Mouse (Mus musculus): Measurements from ENCODE around the gene Rbm7.
"Not testable (repeated sequence)": the region's sequence is repeated elsewhere in the genome, so short reads cannot be mapped to it uniquely, and the experiment has no call there.

Gene Rbm7

DNA sequence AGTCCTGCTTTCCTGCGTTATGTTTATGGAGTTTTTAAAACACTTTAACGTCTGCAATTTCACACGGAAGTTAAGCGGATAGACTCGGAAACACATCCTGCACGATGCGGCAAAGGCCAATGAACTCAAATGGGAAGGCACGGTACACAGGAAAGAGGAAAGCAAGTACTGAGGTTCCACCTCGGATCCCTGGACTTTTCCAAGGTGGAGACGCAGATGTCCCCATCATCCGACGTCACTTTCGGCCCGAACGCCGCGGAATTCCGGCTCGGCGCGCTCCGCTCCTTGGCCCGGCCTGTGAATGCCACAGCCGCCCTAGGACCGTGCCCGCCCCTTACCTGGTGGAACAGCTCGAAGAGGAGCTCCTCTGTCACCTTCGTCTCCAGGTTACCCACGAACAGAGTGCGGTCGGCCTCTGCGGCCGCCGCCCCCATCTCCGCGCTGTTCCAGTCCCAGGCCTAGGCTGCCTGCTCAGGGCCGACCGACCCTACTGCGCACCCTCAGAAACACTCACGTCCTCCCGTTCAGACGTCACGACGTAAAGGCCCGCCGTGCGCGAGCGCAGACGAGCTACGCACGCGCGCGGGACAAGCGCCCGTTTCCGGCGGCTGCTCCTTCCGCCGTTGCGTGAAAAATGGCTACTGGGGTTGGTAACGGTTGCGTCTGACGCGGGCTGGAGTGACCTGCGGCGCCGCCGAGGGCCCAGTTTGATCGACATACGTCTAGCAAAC lies at the start of gene Rbm7, which contains the start of gene Gm5617:
TSS of gene Rbm7 (minus strand) at position 483 of the 731 bp plus-strand sequence.
TSS of gene Gm5617 (plus strand) at position 626 of the 731 bp plus-strand sequence.
- no peak for DNase-seq (ENCODE audit: low spot score)

DNA sequence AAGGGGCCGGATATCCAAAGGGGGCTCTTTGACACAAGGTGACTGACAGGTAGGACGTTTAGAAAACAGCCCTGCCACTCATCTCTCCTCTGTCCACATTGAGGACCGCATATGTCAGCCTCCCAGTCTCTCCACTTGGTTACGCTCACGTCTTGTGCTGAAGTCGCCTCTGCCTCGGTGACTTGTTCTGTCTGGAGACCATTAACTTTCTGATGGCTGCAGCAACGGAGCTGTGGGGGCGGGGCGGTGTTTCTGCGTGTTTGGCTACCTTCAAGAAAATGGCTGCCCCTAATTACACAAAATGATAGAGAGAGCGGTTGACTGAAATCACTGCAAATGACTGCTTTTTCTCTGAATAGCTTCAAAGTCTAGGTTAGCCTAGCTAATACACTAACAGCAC lies 43.6 kb upstream of the Rbm7 start:
- no peak for DNase-seq (ENCODE audit: low spot score)

DNA sequence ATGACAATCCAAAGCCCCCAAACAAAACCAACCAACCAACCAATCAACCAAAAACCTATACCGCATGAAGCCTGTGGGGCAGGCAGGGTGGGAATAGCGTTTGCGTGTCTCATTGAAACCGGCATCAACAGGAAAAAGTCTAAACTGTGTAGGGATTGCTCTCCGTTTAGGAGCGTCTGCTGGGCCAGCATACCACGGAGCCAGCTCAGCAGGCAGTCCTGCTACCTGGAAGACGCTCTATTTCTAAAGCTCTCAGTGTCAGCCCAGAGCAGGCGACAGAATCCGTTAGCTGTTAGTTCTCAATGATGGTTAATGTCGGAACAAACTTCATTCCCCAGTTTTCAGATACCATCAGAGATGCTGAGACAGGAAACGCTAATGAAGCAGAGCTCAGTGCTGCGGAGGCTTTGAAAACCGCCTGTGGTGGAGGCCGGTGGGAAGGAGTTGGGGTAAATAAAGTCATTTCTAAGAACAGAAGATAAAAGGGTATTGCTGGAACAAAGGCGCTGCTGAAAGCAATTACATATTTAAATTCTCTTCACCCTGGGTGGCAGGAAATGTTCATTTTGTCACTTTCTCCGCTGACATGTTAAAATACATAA lies 43.0 kb upstream of the Rbm7 start:
- no peak for DNase-seq (ENCODE audit: low spot score)

DNA sequence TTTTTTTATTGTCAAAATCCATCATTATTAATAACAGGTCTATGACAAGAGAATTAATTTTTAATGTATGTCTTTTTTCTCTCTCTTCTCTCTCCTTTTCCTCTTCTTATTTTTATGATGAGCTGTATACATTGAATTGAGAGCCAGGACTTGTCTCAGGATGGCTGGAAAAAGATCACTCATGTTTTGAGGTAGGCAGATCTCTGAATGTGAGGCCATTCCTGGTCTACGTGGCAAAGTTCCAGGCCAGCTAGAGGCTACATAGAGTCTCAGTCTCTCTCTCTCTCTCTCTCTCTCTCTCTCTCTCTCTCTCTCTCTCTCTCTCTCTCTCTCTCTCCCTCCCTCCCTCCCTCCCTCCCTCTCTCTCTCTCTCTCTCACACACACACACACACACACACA lies 42.5 kb upstream of the Rbm7 start:
- not testable (repeated sequence) for DNase-seq (ENCODE audit: low spot score)

DNA sequence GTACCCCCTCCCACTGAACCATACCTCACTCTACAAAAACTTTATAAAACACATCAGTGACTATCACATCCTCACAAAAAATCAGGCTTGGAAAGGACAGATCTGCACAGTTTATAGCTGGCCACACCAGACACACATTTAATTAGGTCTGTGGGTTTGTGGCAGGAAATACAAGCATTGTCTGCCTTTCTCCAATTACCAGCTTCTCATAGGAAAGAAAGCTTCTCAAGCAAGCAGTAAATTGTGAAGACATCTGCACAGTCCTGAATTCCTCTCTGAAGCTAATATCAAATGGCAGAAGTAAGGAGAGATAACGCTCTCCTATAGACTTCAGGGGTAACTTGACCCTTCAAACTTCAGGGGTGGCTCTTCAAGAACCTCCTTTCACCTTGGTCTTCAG lies 41.3 kb upstream of the Rbm7 start:
- peak; percentile 38 for DNase-seq (ENCODE audit: low spot score)

DNA sequence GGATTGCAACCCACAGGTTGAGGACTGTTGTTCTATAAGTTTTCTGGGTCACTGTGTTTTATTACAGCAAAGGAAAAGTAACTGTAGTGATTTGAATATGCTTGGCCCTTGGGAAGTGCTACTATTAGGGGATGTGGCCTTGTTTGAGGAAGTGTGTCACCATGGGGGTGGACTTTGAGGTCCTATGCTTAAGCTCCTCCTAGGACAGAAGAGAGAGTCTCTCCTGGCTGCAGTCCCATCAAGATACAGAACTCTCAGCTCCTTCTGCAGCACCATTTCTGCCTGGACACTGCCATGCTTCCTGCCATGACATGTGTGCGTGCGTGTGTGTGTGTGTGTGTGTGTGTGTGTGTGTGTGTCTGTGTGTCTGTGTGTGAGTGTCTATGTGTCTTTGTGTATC lies 37.6 kb upstream of the Rbm7 start:
- peak; percentile 31 for DNase-seq (ENCODE audit: low spot score)

DNA sequence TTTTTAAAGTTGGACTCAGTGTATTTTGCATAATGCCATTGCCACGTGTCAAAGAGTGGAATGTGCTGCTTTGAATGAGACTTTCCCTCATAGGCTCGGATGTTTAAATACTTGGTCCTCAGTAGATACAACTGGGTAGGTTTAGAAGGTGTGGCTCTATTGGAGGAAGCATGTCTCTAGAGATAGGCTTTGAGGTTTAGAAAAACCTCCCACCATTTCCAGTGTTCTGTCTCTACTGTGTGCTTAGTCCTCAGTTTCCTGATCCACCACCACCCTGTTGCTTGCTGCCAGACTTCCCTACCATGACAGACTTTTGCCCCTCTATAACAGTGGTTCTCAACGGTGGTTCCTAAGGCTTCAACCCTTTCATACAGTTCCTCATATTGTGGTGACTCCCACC lies 37.1 kb upstream of the Rbm7 start:
- no peak for DNase-seq (ENCODE audit: low spot score)

DNA sequence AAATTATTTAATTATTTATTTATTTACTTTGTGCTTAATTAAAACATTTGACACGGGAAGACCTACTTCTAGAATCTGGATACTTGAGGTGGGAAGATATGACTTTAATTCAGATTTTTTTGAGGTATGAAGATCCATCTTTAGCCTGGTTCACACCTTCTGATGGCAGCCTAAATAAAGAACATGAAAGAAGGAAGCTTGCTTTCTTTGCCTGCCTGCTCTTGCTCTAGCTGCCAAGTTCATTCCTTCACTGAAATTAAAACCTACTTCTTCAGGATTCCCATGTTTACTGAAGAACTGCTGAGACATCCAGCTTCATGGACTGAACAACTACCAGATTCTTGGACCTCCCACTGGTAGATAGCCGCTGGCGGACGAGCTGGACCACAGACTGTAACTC lies 36.2 kb upstream of the Rbm7 start:
- no peak for DNase-seq (ENCODE audit: low spot score)

DNA sequence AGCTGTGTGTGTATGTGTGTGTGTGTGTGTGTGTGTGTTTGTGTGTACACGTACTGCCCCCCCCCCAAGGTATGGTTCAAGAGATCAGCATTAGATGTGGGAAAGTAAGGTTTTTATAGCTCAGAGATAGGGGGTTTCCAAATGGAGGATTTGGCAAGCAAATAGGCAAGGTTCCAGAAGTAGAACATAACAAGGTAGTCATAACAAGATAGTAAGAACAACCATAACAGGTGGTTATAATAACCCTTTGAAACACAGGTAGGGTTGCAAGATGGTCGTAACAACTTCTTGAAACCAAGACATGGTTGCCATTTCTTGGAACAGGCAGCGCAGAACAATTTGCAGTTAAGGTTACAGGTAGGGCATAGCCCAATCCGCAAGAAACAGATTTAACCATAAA lies 31.4 kb upstream of the Rbm7 start:
- no peak for DNase-seq (ENCODE audit: low spot score)

DNA sequence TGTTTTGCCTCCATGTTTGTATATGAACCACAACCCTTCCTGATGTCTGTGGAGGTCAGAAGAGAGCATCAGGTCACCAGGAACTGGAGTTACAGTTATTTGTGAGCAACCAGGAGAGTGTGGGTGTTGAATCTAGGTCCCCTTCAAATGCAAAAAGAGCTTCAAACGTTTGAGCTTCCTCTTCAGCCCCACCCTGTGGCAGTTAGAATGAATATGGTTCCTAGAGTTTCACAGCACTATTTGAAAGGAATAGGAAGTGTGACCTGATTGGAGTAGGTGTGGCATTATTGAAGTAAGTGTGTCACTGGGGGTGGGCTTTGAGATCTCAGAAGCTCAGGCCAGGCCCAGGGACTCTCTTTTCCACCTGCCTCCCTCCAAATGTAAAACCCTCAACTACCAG lies 30.5 kb upstream of the Rbm7 start:
- DNase-seq (ENCODE audit: low spot score): no peak

DNA sequence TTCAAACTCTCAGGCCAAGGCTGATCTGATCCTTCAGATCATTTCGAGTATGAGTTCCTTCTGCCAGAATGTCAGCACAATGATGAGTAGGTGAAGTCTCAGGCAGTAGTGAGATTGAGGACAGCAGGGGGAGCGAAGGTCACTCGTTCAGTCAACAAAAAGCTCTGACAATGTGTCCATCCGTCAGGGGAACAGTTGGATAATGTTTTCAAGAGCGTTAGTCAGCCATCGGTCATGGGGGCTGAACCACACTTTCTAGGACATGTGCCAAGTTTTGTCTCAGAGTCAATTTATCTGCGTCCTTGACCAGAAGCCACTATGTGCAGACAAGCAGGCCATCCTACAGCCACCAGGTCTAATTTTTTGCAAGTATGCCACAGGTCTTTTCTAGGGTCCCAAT lies 25.3 kb upstream of the Rbm7 start:
- DNase-seq (ENCODE audit: low spot score): not testable (repeated sequence)

DNA sequence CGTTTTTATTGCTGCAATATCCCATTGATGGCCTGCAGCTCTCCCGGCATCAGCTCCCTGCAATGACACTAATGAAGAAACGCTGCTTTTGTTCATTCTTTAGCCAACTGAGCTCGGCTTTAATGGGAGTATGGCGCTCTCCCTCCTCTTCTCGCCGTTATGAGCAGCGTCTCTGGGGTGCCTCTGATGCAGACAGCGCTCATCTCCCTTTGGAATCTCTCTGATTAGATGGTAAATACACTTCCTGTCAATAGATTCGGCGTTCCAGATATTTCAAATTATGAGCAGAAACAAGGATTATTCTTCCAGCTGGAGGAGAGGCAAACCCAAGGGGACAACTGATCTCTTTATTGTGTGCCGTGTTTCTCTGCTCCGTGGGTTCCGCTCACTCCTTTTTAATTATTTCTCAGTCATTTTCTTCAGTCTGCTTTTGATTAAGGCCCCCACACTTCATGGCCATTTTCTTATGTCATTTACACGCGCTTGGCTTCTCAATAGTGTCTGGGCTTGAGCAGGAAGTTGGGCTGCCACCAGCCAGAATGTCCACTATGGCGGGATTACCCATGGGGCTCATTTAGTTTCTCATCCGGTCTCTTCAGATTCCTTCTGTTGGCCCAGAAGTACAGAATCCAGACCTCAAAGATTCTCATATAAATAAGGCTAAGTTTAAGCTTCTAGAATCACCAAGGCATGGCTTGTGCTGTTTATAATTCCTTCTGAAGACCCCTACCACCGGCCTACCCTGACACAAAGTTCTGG lies 22.5 kb upstream of the Rbm7 start:
- no peak for DNase-seq (ENCODE audit: low spot score)

DNA sequence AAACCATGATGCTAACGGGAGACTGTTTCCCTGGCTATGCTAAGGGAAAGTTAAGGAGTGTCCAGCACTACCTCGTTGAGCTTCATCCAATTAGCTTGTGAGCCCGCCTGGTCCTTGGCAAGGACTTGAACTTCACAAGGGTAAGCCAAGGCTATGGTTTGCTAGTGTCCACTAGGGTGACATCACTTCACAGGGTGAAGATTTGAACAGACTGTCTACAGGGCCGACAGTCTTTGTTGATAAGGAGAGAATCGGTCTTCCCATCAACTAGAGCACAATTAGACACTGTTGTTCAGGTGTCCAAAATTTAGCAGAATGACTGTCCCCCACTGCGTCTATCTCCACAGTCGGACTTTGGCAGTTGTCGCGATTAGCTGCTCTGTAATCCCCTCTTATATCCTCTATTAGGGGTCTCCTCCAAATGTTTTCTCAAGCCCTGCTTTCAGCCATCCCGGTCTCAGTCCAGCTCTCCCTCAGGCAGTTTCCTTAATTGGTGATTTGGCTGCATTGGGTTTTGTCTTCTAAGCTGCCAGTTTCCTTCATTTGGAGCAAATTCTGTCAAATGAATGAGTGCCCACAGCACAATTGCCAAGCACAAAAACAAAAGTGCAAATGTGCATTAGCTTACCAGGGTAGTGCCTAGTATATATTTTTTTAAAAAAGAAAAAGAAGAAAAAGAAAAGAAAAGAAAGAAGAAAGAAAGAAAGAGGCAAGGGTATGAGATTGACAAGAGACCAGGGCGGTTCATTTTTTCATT lies 21.7 kb upstream of the Rbm7 start:
- DNase-seq (ENCODE audit: low spot score): peak; percentile 11

DNA sequence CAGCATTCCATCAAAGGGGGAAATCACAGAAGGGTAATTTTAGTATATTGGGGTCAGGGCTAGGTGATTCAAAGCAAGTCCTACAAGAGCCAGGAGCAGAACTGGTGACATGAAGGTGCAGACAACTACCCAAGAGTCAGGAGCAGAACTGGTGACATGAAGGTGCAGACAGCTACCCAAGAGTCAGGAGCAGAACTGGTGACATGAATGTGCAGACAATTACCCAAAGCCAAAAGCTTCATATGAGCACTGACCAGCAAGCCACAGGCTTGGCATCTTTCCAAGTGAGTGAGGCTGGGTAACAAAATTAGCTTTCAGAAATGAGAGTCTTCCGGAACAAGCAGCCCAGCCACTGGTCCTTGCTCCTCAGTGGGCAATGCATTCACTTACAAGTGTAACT lies 20.2 kb upstream of the Rbm7 start:
- peak; percentile 76 for DNase-seq (ENCODE audit: low spot score)

DNA sequence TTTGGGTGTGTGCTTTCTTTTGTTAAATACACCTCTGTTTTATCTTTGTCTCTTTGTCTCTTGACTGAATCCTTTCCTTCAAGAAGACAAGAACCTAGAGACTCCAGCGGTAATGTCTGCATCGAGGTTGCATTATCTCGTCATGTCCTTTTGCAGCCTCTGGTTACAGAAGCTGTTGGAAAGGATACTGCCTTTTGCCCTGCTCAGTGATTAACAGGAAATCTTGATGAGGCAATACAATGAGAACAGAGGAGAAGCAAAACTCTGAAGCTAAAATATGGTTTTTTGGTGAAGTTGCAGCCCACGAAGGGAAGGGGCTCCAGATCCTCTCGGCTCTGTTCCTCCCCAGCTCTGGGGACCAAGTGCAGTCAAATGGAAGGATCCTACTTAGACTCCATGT lies 15.0 kb upstream of the Rbm7 start:
- no peak for DNase-seq (ENCODE audit: low spot score)

DNA sequence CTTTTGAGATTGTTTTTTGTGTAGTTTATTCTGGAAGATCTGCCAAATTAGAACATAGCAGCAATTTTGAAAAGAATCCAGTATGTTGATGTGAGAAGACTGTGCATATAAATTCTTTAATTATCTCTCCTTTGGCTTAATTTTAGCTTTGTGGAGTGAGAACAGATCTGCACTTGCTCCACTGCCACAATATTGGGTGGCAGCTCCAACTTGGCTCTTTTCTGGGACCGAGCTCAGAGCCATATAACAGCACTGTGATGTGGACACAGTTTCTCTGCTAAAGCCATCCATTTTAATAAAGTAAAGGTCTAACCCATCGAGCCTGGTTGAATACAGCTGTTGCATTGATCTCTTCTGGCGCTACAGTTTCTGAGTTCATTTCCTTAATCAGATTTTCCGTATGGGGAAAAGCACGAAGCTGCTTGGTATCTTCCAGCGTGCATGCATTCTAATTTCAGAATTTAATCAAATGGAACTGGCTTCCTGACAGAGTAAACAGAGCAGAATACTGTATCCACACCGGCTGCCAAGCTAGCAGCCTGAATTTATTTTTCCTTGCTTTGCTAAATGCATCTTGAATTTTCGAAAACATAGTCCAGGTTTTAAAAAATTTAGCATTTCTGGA lies 9.8 kb upstream of the Rbm7 start:
- peak; percentile 19 for DNase-seq (ENCODE audit: low spot score)

DNA sequence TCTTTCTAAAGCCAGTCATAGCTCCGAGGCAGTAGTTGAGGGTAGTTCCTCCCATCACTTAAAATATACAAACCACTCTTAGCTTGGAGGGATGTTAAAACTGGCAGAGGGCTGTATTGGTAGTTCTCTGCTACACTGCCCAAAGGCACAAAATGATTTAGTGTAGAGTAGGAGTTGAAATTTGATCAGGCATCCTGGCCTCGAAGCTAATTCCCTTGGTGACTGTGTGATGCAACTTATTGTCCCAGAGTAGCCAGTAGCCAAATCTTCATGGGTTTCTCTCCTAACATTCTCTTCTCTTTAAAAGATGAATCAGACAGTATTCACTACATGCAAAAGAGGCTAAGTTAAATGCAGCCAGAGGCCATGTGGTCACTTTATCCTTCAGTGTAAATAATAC lies 7.9 kb upstream of the Rbm7 start:
- no peak for DNase-seq (ENCODE audit: low spot score)

DNA sequence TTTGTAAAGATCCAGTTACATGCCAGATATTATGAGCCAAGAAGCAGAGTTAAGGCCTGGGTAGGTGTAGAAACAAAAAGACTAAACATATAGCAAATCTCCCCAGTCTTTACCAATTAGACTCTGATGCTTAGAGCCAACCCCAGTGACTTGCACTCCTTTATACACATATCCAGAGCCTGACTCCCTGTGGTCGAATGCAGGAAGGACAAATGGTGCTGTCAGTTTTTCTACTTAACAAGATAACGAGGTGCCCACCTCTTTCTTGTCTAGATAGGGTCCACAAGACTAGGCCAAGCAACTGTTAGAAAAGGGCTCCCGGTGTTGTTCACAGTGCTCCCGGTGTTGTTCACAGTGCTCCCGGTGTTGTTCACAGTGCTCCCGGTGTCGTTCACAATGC lies 6.1 kb upstream of the Rbm7 start:
- no peak for DNase-seq (ENCODE audit: low spot score)

DNA sequence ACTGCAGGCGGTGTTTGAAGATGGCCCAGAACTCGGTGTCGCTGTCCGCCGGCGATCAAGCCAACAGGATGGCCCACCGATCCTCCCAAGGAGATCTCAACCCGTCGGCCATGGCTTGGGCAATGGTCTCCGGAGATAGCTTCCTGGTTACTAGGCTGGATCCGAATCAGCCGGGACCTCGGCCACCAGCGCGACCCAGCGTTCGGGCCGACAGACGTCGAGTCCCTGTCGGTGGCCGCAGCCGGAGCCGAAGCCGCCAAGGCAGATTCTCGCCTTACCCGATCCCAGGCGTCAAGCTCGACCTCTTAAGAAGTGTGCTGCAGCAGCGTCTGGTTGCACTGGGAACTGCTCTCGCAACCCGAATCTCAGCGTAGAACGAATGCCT lies 441 bp upstream of the Rbm7 start:
- no peak for DNase-seq (ENCODE audit: low spot score)

DNA sequence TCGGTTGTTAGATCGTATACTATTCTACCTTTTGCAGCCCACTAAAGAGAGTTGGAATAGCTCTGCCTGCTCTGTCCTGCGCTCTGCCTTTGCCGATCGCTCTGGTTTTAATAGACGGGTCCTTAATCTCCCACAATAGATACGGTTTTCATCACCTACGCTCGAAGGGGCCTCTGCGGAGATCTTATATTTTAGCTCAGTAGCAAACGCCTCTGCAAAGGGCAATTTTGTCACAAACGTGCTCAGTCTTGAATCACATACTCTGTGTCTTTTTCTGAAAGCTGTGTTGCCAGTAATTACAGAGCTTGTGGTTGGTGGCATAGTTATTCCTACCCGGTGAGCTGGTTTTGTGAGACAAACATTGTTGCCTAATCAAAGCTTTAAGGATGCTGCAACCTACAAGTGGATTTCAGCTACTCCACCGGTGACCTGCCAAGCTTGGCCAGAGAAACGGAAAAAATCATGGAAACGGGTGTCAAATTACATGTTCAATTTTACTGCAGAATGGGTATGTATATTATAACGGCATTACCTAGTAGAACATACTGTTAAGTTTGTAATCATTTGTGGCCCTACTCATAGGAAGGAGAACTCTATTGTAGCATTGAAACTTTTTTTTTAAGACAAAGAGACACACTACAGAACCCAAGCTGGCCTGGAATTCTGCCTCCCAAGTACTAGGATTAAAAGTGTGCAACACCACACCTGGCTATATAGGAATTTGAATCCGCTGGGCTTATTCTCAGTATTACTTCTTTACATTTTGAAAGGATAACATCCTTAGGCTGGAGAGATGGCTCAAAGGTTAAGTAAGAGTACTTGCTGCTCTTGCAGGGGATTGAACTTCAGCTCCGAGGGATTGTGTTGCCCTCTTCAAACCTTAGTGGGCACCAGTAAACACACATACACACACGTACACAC lies 13.6 kb downstream of the Rbm7 start:
- peak; percentile 30 for DNase-seq (ENCODE audit: low spot score)

Data from MN1 (cell line).